Comparison of ENCODE assay signal across 8 mouse cellular contexts in the genomic region with DNA sequence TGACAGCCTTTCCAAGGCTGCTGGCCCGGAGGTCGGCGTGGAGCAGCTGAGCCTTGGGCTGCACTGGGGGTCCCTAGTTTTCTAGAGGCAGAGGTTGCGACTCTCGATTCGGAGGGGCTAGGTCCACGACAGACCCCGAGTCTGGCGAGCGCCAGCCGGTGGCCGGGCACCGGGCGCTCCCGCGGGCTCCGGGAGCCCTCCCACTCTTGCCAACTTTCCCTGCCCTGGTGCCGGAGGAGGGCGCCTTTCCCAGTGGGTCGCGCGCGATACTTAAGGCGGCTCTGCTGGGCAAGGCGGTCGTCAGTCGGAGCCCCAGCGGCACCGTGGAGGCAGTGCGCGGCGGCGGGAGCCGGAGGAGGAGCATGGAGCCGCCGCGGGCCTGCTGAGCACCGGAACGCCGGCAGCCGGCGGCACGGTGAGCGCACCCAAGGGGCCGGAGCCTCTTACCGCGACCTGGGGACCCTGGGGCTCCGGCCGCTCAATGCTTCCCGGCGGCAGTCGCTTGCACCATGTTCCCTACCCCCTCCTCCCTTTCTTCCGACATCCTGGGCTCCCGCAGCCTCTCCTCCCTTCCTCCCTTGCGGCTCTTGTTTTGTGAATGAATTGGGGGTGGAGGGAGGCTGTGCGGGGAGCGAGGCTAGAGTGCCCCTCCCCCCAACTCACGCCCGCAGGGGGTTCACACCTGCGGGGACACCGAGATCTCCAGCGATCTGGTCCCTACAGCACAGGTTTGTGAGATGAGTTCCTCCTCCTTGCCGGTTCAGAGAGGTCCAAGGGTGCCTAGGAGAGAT. TPM values are rescaled to one million over a fixed set of nuclear protein-coding genes. Genes with fewer than 3 reads are reported as not detected.
DNase-seq lines count a peak whose midpoint lies in the region; ATAC-seq and TF ChIP-seq lines count a peak whose summit lies in the region.

No protein-coding gene starts in this region.

- peak; percentile 19 to 23 for DNase-seq in B cell, adult 2 months
- DNase-seq in adrenal gland, postnatal 14 days = peak; percentile 82
- peak; percentile 79 for DNase-seq in kidney, postnatal 14 days
- DNase-seq in lung, embryonic 14.5 days = peak; percentile 72
- peak; percentile 44 for DNase-seq in ovary, adult 18-20 months (ENCODE audit: low spot score)
- DNase-seq in urinary bladder, postnatal 36 days (ENCODE audit: low spot score in 2 of 2) = peak; percentile 44 to 62

- TF ChIP-seq POLR2A in embryonic fibroblast, embryonic 13.5 days (IDR thresholded peaks at IDR 0.05; ENCODE audit: low read depth, low read length) = no peak

- peaks cover 14% of the 10 kb centered on the region for H3K36me3 ChIP-seq in heart, embryonic 13.5 days
- peaks cover 5% of the 10 kb centered on the region for H3K36me3 ChIP-seq in lung, embryonic 14.5 days (ENCODE audit: insufficient read depth)

- WGBS in heart, embryonic 13.5 days = under 1% methylated on average over 58 of the region's 63 CpGs
- under 1% methylated on average over 58 of the region's 63 CpGs for WGBS in lung, embryonic 14.5 days

- ATAC-seq in heart, embryonic 13.5 days (ENCODE audit: extremely low read depth, insufficient number of reproducible peaks, low FRiP score, low TSS enrichment) = no peak
- peak; percentile 71 for ATAC-seq in lung, embryonic 14.5 days (ENCODE audit: insufficient read depth)

- H3K4me3 ChIP-seq in embryonic fibroblast, embryonic 13.5 days (ENCODE audit: insufficient read depth, low read length) = peak overlapping the region; percentile 37
- H3K4me3 ChIP-seq in heart, embryonic 13.5 days = peak overlapping the region; percentile 72
- H3K4me3 ChIP-seq in lung, embryonic 14.5 days (ENCODE audit: low read depth, low read length) = peak overlapping the region; percentile 55

- H3K4me2 ChIP-seq in heart, embryonic 13.5 days = peak overlapping the region; percentile 100
- H3K4me2 ChIP-seq in lung, embryonic 14.5 days = peak overlapping the region; percentile 99

- no peak for TF ChIP-seq CTCF in embryonic fibroblast, embryonic 13.5 days (IDR thresholded peaks at IDR 0.05; ENCODE audit: borderline replicate concordance, insufficient read depth, low read length)
- TF ChIP-seq CTCF in lung, embryonic 14.5 days (IDR thresholded peaks at IDR 0.05; ENCODE audit: low read depth) = peak; percentile 32; the same call in 1 of the 2 replicates

- peaks cover 80% of the 10 kb centered on the region for H3K27me3 ChIP-seq in heart, embryonic 13.5 days (replicated peaks)
- H3K27me3 ChIP-seq in lung, embryonic 14.5 days (ENCODE audit: insufficient read depth, low read length) = peaks cover 39% of the 10 kb centered on the region

- H3K4me1 ChIP-seq in embryonic fibroblast, embryonic 13.5 days (ENCODE audit: control insufficient read depth, insufficient read depth, low read length) = 0 out of 2 replicates have a peak, but pooled peaks cover 3% of the 10 kb centered on the region
- peaks cover 33% of the 10 kb centered on the region for H3K4me1 ChIP-seq in heart, embryonic 13.5 days
- H3K4me1 ChIP-seq in lung, embryonic 14.5 days (ENCODE audit: insufficient read depth) = peaks cover 13% of the 10 kb centered on the region

- no peaks in the 10 kb centered on the region for H3K9me3 ChIP-seq in heart, embryonic 13.5 days
- H3K9me3 ChIP-seq in lung, embryonic 14.5 days (ENCODE audit: low read depth, low read length) = no peaks in the 10 kb centered on the region

- H3K27ac ChIP-seq in embryonic fibroblast, embryonic 13.5 days (ENCODE audit: insufficient read depth, low read length) = no peak overlapping the region
- H3K27ac ChIP-seq in heart, embryonic 13.5 days (replicated peaks) = no peak overlapping the region
- no peak overlapping the region for H3K27ac ChIP-seq in lung, embryonic 14.5 days (ENCODE audit: low read depth)

- peak overlapping the region; percentile 83 for H3K9ac ChIP-seq in heart, embryonic 13.5 days
- H3K9ac ChIP-seq in lung, embryonic 14.5 days = peak overlapping the region; percentile 57

RNA-seq across cellular contexts. Expression of a gene that starts 0.7 kb away (rescaled TPM):
- total RNA-seq in adrenal gland, postnatal 14 days (2021) = 0.83 and 1.0 TPM in 2 replicates
- 0.16 and 0.47 TPM in 2 replicates for polyA plus RNA-seq in embryonic fibroblast, embryonic 13.5 days (2011; ENCODE audit: insufficient read length, low read depth, missing spikeins)
- 0.04 and 0.18 TPM in 2 replicates for polyA plus RNA-seq in heart, embryonic 13.5 days (2015; fragmentation: Nextera tagmentation; extraction: Ambion mirVana)
- polyA plus RNA-seq in lung, embryonic 14.5 days (2014; fragmentation: Nextera tagmentation; extraction: Ambion mirVana) = 0.28 and 0.39 TPM in 2 replicates

RNA-seq across cellular contexts. Expression of a gene that starts 22.7 kb away (rescaled TPM):
- total RNA-seq in adrenal gland, postnatal 14 days (2021) = 47.2 and 49.9 TPM in 2 replicates
- 46.9 and 57.5 TPM in 2 replicates for polyA plus RNA-seq in embryonic fibroblast, embryonic 13.5 days (2011; ENCODE audit: insufficient read length, low read depth, missing spikeins)
- polyA plus RNA-seq in heart, embryonic 13.5 days (2015; fragmentation: Nextera tagmentation; extraction: Ambion mirVana) = 43.6 and 47.1 TPM in 2 replicates
- 79.2 and 80.4 TPM in 2 replicates for polyA plus RNA-seq in lung, embryonic 14.5 days (2014; fragmentation: Nextera tagmentation; extraction: Ambion mirVana)

Comparison
In these comparisons a context has a peak if more than half of its experiments do, and no peak if none do; other contexts are left out.
1. DNase-seq: peak in every context shown above with its lines; median percentile 82 in adrenal gland, postnatal 14 days; 79 in kidney, postnatal 14 days; 72 in lung, embryonic 14.5 days; 53 in urinary bladder, postnatal 36 days; 44 in ovary, adult 18-20 months; 21 in B cell, adult 2 months.